Mouse (Mus musculus) cerebellum, adult 9-10 months (tissue): ENCODE results near the gene Vmn1r201.

Experiments used
- DNase-seq: peaks from one replicate; pipeline ENCODE4 v3.0.0; 2022

Vmn1r201 gene

DNA sequence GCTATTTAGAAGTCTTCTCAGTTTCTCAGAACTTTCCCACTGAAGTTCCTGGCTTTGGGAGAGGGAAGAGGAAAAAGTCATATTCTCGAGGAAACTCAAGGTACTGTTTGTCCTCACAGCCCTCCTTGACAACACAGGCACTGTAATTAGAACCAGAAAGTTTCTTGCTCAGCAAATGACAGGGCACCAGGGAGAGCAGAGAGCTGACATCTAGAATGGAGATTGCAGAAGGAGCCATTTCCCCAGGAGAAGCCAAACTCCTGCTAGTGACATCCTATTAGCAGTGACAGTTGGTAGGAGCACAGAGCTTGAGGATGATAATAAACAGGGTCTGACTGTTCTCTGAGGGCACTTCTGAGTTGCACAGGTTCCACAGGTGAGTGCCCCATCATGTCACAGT is at the start of gene Vmn1r201:
Vmn1r201 (plus strand) TSS at position 301 of the 400 bp plus-strand sequence.
- no peak for DNase-seq

DNA sequence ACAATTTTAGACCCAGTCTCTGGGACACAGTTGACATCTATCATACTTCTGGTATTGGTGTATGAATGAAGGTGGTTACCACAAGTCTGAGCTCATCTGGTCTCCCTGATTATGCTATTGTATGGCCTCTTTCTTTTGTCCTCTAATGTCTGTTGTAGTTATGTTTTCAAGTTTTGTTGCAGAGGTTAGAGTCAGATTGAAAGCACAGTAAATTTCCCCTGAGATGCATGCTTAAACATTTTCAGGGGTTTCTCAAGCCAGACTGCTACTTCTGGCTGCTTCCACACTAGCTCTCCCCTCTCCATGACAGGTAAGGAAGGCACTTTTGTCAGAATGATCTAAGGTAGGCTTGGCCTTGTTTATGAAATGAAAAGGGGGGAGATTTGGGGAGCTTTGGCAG is 16.6 kb upstream of the Vmn1r201 start:
- no peak for DNase-seq

DNA sequence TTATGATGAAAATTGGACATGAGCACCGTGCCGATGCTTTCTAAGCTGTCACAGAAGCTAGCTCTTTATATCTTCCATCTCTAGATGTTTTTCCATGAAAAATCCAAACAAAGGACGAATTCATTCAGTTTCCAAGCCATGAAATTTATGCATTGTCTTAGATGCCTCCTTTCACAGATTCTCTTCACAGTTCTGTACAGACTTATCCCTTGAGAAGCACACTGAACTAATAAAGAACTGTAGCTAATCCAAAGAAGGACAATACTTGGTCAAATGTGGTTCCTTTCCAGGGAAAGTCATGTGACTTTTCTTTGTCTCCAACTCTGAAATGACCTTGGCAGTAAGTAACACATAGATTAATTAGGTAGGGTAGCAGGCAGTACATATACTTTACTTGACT is 30.7 kb downstream of the Vmn1r201 start:
- DNase-seq = no peak

DNA sequence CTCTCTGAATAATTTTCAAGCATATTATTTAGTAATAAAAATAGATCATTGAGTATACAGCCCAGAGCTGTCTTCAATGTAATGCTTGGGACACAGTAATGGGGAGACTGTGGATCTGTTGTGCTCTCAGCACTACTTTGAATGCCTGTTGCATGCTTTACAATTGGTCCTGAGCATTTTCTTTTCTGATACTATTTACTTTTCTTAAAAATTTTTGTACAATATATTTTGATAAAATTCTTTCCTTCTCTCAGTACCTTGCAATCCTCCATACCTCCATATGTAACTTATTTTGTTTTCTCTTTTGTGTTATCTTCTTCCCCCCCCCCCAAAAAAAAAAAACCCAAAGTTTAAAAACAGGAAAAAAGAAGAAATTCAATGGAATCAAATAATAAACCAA is 33.6 kb downstream of the Vmn1r201 start, which contains the start of gene Vmn1r202:
Vmn1r202 (minus strand) TSS at position 101 of the 400 bp plus-strand sequence.
- DNase-seq = no peak

DNA sequence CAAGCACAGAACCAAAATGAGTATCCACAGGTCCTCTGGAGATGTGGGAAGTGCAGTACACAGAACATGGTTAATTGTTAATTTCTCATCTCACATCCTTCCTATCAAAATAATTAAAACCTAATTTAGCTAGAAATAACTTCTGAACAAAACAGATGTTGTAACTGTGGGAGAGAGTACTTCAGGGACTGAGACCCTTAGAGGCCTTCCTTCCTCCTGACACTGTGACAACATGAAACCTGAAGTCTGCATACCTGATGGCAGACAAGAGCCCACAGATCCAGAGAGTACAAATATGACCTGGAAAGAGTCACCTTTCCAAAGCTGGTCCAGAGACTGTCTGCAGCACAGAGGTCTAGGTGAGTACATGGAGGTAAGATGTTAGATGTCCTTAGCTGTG is 46.1 kb downstream of the Vmn1r201 start, which contains the start of gene Vmn1r203:
Vmn1r203 (plus strand) TSS at position 301 of the 400 bp plus-strand sequence.
- DNase-seq = no peak
